Mouse (Mus musculus): ENCODE data around the gene Tcl1b1. TPM values are rescaled to one million over a fixed set of nuclear protein-coding genes. Genes with fewer than 3 reads are reported as not detected.
"Not testable (repeated sequence)": the region's sequence is repeated elsewhere in the genome, so short reads cannot be mapped to it uniquely, and the experiment has no call there.

Gene Tcl1b1
- total and polyA plus RNA-seq, 2 experiments from 2014 or later, result not detected

DNA sequence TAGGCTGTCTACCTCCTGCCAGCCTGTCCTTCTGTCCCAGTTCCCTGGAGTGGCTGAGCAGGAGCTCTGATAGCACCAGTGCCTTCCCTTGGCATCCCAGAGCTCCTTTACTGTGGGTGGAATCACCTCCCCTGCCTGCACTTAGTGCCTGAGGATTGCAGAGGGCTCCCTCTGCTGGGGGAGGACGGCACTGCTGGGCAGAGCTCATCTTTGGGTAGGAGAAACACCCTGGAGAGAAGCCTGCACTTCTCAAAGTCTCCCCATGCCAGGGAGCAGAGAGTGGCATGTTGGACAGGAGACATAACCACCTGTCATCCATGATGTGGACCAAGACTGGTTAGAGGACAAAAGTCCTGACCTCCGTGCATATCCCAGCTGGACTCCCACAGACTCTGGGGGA, 29.5 kb downstream of the Tcl1b1 start:
- not testable (repeated sequence) for H3K27me3 ChIP-seq (ENCODE audit: insufficient read depth, low read length); H3K4me3 ChIP-seq (ENCODE audit: low read depth, low read length); H3K27ac ChIP-seq (ENCODE audit: low read depth, low read length); H3K4me1 ChIP-seq (ENCODE audit: insufficient read depth, low read length); H3K9me3 ChIP-seq (ENCODE audit: low read length); ATAC-seq (ENCODE audit: low FRiP score); DNase-seq (ENCODE audit: low spot score); H3K36me3 ChIP-seq (ENCODE audit: insufficient read depth, low read length); H3K9ac ChIP-seq (replicated peaks; ENCODE audit: low read length, poor library complexity, severe bottlenecking); H3K4me2 ChIP-seq (ENCODE audit: low read depth, low read length, poor library complexity, severe bottlenecking)
- peak; percentile 35 for TF ChIP-seq CTCF (IDR thresholded peaks at IDR 0.05)
- WGBS, result 61% methylated on average over 2 of the region's 2 CpGs

DNA sequence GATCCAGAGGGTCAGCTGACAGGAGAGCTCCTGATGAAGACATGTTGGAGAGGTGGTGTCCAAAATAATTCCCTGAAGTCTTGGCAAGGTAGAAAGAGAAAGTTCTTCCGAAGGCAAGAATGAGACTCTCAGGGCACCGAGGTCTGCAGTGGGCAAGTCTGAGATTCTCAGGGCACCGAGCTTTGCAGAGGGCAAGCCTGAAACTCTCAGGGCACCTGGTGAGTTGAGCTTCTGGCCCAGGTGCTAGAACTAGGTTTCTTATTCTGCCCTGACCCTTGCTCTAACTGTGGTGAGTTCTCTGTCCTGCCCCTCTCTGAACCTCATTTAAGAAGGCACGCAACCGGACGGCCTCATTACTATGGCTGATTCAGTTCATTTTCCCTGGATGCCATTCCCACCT, 31.3 kb downstream of the Tcl1b1 start, which contains the start of gene Tcl1b3:
Tcl1b3 (plus strand) TSS at position 301 of the 400 bp plus-strand sequence.
- H3K4me1 ChIP-seq (ENCODE audit: insufficient read depth, low read length); H3K4me3 ChIP-seq (ENCODE audit: low read depth, low read length); H3K9ac ChIP-seq (replicated peaks; ENCODE audit: low read length, poor library complexity, severe bottlenecking); H3K4me2 ChIP-seq (ENCODE audit: low read depth, low read length, poor library complexity, severe bottlenecking); DNase-seq (ENCODE audit: low spot score); H3K27me3 ChIP-seq (ENCODE audit: insufficient read depth, low read length); H3K27ac ChIP-seq (ENCODE audit: low read depth, low read length); H3K36me3 ChIP-seq (ENCODE audit: insufficient read depth, low read length); ATAC-seq (ENCODE audit: low FRiP score); H3K9me3 ChIP-seq (ENCODE audit: low read length): not testable (repeated sequence)
- 95% methylated on average over 6 of the region's 6 CpGs for WGBS

- WGBS, result 8% methylated on average over 7 of the region's 7 CpGs
- H3K4me1 ChIP-seq (ENCODE audit: insufficient read depth, low read length); H3K9me3 ChIP-seq (ENCODE audit: low read length); H3K4me3 ChIP-seq (ENCODE audit: low read depth, low read length); H3K4me2 ChIP-seq (ENCODE audit: low read depth, low read length, poor library complexity, severe bottlenecking); H3K27me3 ChIP-seq (ENCODE audit: insufficient read depth, low read length); H3K27ac ChIP-seq (ENCODE audit: low read depth, low read length); H3K36me3 ChIP-seq (ENCODE audit: insufficient read depth, low read length); H3K9ac ChIP-seq (replicated peaks; ENCODE audit: low read length, poor library complexity, severe bottlenecking); ATAC-seq (ENCODE audit: low FRiP score): not testable (repeated sequence)
- DNase-seq (ENCODE audit: low spot score), result peak; percentile 8
Measured at GRCm38 (mm10) chr12:105199684-105200497, 40.4 kb downstream of the Tcl1b1 start.

GRCm38 (mm10) chr12:105201657-105202056, 42.2 kb downstream of the Tcl1b1 start, which contains the start of gene Tcl1b4:
Tcl1b4 (plus strand) TSS chr12:105201957.
- ATAC-seq (ENCODE audit: low FRiP score); H3K36me3 ChIP-seq (ENCODE audit: insufficient read depth, low read length); H3K4me1 ChIP-seq (ENCODE audit: insufficient read depth, low read length); H3K27ac ChIP-seq (ENCODE audit: low read depth, low read length); DNase-seq (ENCODE audit: low spot score); H3K4me3 ChIP-seq (ENCODE audit: low read depth, low read length); H3K27me3 ChIP-seq (ENCODE audit: insufficient read depth, low read length); H3K9me3 ChIP-seq (ENCODE audit: low read length); H3K9ac ChIP-seq (replicated peaks; ENCODE audit: low read length, poor library complexity, severe bottlenecking); H3K4me2 ChIP-seq (ENCODE audit: low read depth, low read length, poor library complexity, severe bottlenecking): not testable (repeated sequence)
- 84% methylated on average over 1 of the region's 1 CpGs for WGBS

GRCm38 (mm10) chr12:105207071-105207470, 47.6 kb downstream of the Tcl1b1 start:
- WGBS, result 74% methylated on average over 1 of the region's 1 CpGs
- no peak for TF ChIP-seq CTCF (IDR thresholded peaks at IDR 0.05)
- no peaks in the 10 kb centered on the region for H3K36me3 ChIP-seq (ENCODE audit: insufficient read depth, low read length)
- no peaks in the 10 kb centered on the region for H3K9me3 ChIP-seq (ENCODE audit: low read length)
- no peak overlapping the region for H3K4me3 ChIP-seq (ENCODE audit: low read depth, low read length)
- no peaks in the 10 kb centered on the region for H3K27me3 ChIP-seq (ENCODE audit: insufficient read depth, low read length)
- H3K27ac ChIP-seq (ENCODE audit: low read depth, low read length), result no peak overlapping the region
- no peak overlapping the region for H3K4me2 ChIP-seq (ENCODE audit: low read depth, low read length, poor library complexity, severe bottlenecking)
- no peak overlapping the region for H3K9ac ChIP-seq (replicated peaks; ENCODE audit: low read length, poor library complexity, severe bottlenecking)
- H3K4me1 ChIP-seq (ENCODE audit: insufficient read depth, low read length), result no peaks in the 10 kb centered on the region
- DNase-seq (ENCODE audit: low spot score) (no peak), ATAC-seq (ENCODE audit: low FRiP score) (no peak)

- WGBS, result 91% methylated on average over 1 of the region's 1 CpGs
- no peaks in the 10 kb centered on the region for H3K36me3 ChIP-seq (ENCODE audit: insufficient read depth, low read length)
- H3K4me3 ChIP-seq (ENCODE audit: low read depth, low read length), result no peak overlapping the region
- no peaks in the 10 kb centered on the region for H3K27me3 ChIP-seq (ENCODE audit: insufficient read depth, low read length)
- H3K9ac ChIP-seq (replicated peaks; ENCODE audit: low read length, poor library complexity, severe bottlenecking), result no peak overlapping the region
- ATAC-seq (ENCODE audit: low FRiP score), result no peak
- DNase-seq (ENCODE audit: low spot score), result no peak
- H3K27ac ChIP-seq (ENCODE audit: low read depth, low read length), result no peak overlapping the region
- H3K4me2 ChIP-seq (ENCODE audit: low read depth, low read length, poor library complexity, severe bottlenecking), result no peak overlapping the region
- TF ChIP-seq CTCF (IDR thresholded peaks at IDR 0.05), result no peak
- H3K4me1 ChIP-seq (ENCODE audit: insufficient read depth, low read length), result no peaks in the 10 kb centered on the region
- H3K9me3 ChIP-seq (ENCODE audit: low read length), result no peaks in the 10 kb centered on the region
Measured at GRCm38 (mm10) chr12:105208441-105208840, 49.0 kb downstream of the Tcl1b1 start.
